Comparison of ENCODE assay signal across 9 mouse cellular contexts in the genomic region with DNA sequence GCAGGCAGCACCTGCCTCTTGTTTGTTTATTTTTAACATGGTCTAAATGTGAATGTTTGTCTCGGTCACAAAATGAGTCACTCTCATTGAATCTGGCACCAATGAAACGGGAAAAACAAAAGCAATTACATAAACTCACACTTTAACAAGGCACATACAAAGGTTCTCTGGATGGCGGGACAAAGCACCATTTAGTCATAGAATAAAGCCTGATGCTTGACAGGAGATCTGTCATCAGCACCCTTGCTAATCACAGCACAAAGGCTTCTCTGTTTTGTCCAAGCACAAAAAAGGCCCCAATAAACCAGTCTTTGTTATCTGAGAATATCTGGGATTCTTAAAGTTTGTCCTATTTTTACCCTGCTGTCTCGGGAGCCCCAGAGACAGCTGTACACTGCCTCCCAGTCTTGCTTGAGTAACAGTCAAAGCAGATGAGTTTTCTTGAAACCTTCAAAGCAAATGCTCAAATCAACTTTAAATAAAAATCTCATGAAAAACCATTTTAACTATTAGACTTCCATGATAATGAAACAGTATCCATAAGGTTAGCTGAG.
DNase-seq lines count a peak whose midpoint lies in the region; TF ChIP-seq lines count a peak whose summit lies in the region.
"Had no signal": no experiment of that assay in that cellular context is flagged by ENCODE, and none has a peak within 500 bp of the region (broad histone marks: within the 10 kb centered on the region; RNA-seq: fewer than 3 reads in every experiment).

No protein-coding gene starts in this region.

- peak overlapping the region; percentile 15; the same call in 1 of the 2 replicates for H3K4me3 ChIP-seq in gastrocnemius, adult 2 months
- no peak overlapping the region for H3K4me3 ChIP-seq in left cerebral cortex, adult 2 months
- H3K4me3 ChIP-seq in olfactory bulb, adult 2 months (ENCODE audit: insufficient read depth, low read depth, low read length) = no peak overlapping the region

- no peak for TF ChIP-seq POLR2A in olfactory bulb, adult 2 months (IDR thresholded peaks at IDR 0.05; ENCODE audit: insufficient read depth, low read depth, low read length)

- no peak for TF ChIP-seq CTCF in gastrocnemius, adult 2 months (IDR thresholded peaks at IDR 0.05)
- no peak for TF ChIP-seq CTCF in left cerebral cortex, adult 2 months (IDR thresholded peaks at IDR 0.05)
- no peak for TF ChIP-seq CTCF in olfactory bulb, adult 2 months (IDR thresholded peaks at IDR 0.05; ENCODE audit: insufficient read depth, low read depth, low read length)

- intact Hi-C loops in gastrocnemius, adult 2 months (cut with DNase I) = no loop called here
- intact Hi-C loops in left cerebral cortex, adult 2 months (cut with DNase I) = no loop called here

- peak overlapping the region; percentile 83 for H3K27ac ChIP-seq in gastrocnemius, adult 2 months
- H3K27ac ChIP-seq in left cerebral cortex, adult 2 months = peak overlapping the region; percentile 73
- peak overlapping the region; percentile 71; the same call in 1 of the 2 replicates for H3K27ac ChIP-seq in olfactory bulb, adult 2 months (ENCODE audit: insufficient read depth, low read depth, low read length)

- H3K4me1 ChIP-seq in olfactory bulb, adult 2 months (ENCODE audit: control insufficient read depth, insufficient read depth, low read length) = peaks cover 12% of the 10 kb centered on the region

- DNase-seq in gastrocnemius, adult 2 months = no peak
- DNase-seq in gastrocnemius, adult 18-20 months (ENCODE audit: low spot score) = no peak
- peak in 1 of 2 experiments; percentile 15 for DNase-seq in left cerebral cortex, adult 2 months (ENCODE audit: extremely low spot score in 1 of 2, low spot score in 2 of 2)
- no peak for DNase-seq in left cerebral cortex, adult 18-20 months (ENCODE audit: low spot score in 2 of 2)
- DNase-seq in forelimb bud, embryonic 11.5 days (ENCODE audit: low read depth, low spot score) = peak; percentile 17
- no peak for DNase-seq in testis, postnatal 14 days (ENCODE audit: low spot score)
- DNase-seq in T-cell, adult 2 months (ENCODE audit: low spot score) = no peak
- DNase-seq: liver had no signal

- 22% methylated on average over 4 of the region's 4 CpGs for whole genome bisulfite sequencing in olfactory bulb, adult 2 months
